Mouse (Mus musculus) brain, embryonic 14.5 days (tissue): ENCODE results near the gene Ubxn6. TPM values are rescaled to one million over a fixed set of nuclear protein-coding genes. Genes with fewer than 3 reads are reported as not detected.

Source experiments
- DNase-seq: peaks from one replicate; pipeline ENCODE4 v3.0.0-alpha.2; 2011; ENCODE audit warnings: low read depth
- CTCF ChIP-seq: fragments of 200-500 bp; IDR thresholded peaks from 2 replicates; pipeline ENCODE4 v1.5.1; 2012; ENCODE audit warnings: inconsistent platforms, mild to moderate bottlenecking, moderate library complexity, borderline replicate concordance; ENCODE audit not compliant: insufficient read depth, insufficient read length; ENCODE audit errors: extremely low read depth
- POLR2A ChIP-seq: fragments of 200-500 bp; IDR thresholded peaks from 2 replicates; pipeline ENCODE4 v1.6.1; 2012; ENCODE audit warnings: mild to moderate bottlenecking, inconsistent platforms, borderline replicate concordance; ENCODE audit not compliant: poor library complexity, insufficient read depth, insufficient read length, severe bottlenecking; ENCODE audit errors: extremely low read depth
- polyA plus RNA-seq: library from polyadenylated mRNA; depleted of rRNA; stranded (reverse); fragments of >200 nt; gene quantifications from 2 replicates; pipeline ENCODE4 v1.2.3, GENCODE M21; 2012

Ubxn6 gene
- polyA plus RNA-seq, 1 experiment, result 110 TPM

DNA sequence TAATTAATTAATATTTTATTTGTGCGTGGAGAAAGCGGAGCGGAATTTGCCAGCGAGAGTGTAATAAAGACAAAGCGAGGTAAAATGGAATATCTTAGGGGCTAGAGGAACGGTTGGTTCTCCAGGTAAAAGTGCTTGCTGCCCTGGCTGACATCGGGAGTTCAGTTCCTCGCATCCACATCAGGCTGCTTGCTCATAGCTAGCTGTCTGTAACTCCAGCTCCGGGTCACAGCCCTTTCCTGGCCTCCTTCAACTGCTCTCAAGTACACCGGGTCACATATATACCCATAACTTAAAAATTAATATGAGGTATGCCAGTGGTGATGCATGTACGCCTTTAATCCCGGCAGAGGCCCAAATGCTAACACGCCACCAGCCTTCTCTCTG is 37.9 kb downstream of the Ubxn6 start:
- no peak for DNase-seq
- TF ChIP-seq POLR2A (no peak), CTCF (no peak)

- peak; percentile 86 for TF ChIP-seq POLR2A
- TF ChIP-seq CTCF, result peak; percentile 100
- peak; percentile 99 for DNase-seq
Observed at GRCm38 (mm10) chr17:56036176-56036900, 38.5 kb downstream of the Ubxn6 start, which contains the start of gene Sh3gl1. TSS of gene Sh3gl1 (minus strand) at chr17:56036635.

DNA sequence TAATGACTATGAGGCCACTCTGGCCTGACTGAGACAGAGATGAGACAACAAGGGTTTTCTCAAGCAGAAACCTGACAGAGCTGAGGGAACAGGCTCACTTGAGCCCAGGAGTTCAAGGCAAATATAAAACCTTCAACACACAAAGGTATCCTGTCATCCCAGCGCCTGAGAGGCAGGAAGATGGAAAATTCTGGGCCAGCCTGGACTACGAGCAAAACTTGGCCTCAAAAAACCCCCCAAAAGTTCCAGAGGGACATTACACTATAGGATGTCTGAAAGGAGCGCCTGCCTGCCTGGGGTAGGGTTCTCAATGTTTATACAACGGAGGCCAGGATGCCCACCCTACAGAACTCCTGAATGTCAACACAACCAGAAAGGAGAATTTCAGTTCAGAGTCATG is 39.6 kb downstream of the Ubxn6 start:
- no peak for TF ChIP-seq POLR2A
- TF ChIP-seq CTCF, result no peak
- DNase-seq, result no peak

GRCm38 (mm10) chr17:56034726-56035100 is 40.1 kb downstream of the Ubxn6 start:
- DNase-seq, result no peak
- TF ChIP-seq POLR2A (no peak), CTCF (no peak)

- DNase-seq, result no peak
- TF ChIP-seq POLR2A, result no peak
Observed at GRCm38 (mm10) chr17:56034040-56034725, 40.6 kb downstream of the Ubxn6 start.

- no peak for TF ChIP-seq POLR2A
- no peak for TF ChIP-seq CTCF
- no peak for DNase-seq
Observed at GRCm38 (mm10) chr17:56032831-56033230, 42.0 kb downstream of the Ubxn6 start.

- TF ChIP-seq CTCF (no peak), POLR2A (no peak)
- DNase-seq, result no peak
Observed at GRCm38 (mm10) chr17:56032127-56032733, 42.6 kb downstream of the Ubxn6 start.

DNA sequence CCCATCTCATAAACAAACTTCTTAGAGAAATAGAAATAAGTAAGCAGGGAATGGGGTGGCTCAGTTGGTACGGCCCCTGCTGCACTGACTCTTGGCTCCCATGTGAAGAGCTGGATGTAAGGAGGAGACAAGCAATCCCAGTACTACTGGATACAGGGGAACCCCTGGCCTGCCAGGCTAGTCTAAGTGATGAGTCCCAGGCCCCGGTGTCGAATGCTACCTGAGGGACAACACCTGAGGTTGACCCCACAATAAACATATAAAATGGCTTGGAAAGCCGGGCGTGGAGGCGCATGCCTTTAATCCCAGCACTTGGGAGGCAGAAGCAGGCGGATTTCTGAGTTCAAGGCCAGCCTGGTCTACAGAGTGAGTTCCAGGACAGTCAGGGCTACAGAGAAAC is 43.4 kb downstream of the Ubxn6 start:
- no peak for DNase-seq
- TF ChIP-seq CTCF, result no peak
- TF ChIP-seq POLR2A, result no peak

- DNase-seq, result no peak
- no peak for TF ChIP-seq CTCF
Observed at GRCm38 (mm10) chr17:56030919-56031318, 43.9 kb downstream of the Ubxn6 start.

DNA sequence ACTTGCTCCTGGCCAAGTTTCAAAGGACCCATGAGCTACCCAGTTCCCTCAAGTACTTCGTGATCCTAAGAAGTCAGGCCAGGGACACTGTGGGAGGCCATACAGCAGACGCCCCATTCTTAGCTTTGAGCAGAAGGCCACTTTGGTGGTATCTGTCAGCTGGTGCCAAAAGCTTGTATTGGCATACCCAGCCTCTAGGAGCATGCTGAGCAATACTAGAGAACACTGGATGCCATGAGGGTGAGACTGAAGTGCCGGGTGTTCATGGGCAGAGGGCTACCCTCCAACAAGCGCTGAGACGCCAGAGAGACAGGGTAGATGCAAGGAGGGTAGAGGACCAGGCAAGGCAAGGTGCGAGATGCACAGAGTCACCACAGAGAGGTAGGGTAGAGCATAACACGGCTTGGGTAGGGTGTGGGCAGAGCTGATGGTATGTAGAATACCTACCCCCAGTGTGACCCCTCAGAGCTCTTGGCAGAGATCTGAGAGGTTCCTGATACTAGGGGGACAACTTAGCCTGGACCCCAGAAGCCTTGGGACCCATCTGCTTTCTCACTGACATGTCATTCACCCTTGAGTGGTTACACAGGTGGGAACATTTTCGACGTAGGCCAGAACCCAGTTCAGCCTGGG is 44.5 kb downstream of the Ubxn6 start:
- DNase-seq, result no peak
- TF ChIP-seq POLR2A, result no peak
- TF ChIP-seq CTCF, result no peak

DNA sequence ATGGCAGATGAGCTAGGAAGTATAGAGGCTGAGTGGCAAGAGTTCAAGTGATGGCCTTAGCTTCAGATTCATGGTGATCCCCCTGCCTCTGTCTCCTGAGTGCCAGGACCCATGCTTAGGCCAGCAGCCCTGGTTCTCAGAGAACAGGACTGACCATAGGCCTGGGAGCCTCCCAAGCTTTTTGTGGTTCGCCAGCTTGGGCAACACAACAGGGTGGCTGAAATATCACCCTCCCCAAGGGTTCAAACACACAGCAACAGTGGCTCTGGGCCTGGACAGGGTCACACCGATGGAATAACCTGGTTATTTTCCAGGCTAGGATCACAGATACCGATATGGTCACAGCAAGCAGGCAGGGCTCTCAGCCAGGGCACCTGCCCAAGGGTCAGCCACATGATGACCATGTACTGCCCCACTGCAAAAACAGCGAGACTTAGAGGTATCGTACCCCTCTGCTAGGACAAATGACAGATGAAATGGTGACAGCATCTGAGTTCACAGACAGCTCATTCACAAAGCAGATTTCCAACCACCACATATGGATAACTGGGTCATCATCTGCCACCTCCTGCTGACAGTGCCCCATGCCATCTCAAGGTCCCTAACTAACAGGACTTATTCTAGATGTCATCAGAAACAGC is 46.9 kb downstream of the Ubxn6 start:
- no peak for DNase-seq
- no peak for TF ChIP-seq CTCF
- no peak for TF ChIP-seq POLR2A
